Mouse (Mus musculus) WW6 (cell line): ENCODE measurements around the gene Gh.

ENCODE experiments used
- DNase-seq: peaks from one replicate; pipeline ENCODE4 v3.0.0-alpha.2; 2013; ENCODE audit warnings: low read depth, low spot score

The Gh gene

GRCm38 (mm10) chr11:106271131-106271793 lies 30.4 kb downstream of the Gh start:
- no peak for DNase-seq

GRCm38 (mm10) chr11:106269060-106269431 lies 32.6 kb downstream of the Gh start:
- no peak for DNase-seq

GRCm38 (mm10) chr11:106268326-106269059 lies 33.2 kb downstream of the Gh start:
- no peak for DNase-seq

DNA sequence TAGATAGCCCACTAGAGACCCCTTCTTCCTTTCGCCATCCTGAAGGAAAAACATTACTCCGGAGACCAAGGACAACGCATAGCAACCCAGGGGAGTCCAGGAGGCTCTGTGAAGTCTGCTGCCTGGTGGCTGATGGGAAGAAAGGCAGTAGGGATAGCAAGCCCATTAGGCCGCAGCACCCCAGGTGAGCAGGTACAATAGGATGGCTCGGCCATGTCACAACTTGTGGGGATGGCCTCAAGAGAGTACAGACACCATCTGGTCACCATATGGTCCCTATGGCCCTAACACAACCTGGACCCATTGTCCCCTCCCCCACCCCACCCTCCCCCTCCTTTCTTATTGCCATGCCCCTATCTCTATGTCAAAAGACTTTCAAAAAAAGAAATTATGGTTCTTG lies 33.8 kb downstream of the Gh start:
- DNase-seq, result no peak

DNA sequence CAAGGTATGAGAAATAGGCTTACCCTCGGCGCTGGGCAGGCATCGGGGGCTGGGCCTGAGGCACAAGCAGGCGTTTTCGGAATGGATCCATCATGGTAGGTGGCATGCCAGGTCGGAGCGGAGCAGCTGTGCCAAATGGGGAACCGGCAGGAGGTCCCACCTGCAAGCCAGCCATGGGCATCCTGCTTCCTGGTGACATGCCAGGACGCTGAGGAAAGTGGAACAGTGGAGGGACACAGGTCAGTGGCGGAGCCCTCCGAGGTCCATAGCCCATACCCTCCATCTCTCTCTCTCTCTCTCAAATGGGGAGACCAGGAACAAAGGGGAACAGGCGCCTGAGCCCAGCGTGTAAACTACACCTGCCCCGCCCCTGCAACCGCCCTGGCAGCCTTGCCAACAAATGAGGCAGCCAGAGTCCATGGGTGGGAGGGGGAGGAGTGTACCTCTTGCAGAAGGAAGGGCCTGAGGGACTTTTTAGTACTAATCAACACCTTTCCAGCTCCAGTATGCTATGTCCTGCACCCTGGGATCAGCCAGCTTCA lies 34.3 kb downstream of the Gh start:
- no peak for DNase-seq

- no peak for DNase-seq
Observed at GRCm38 (mm10) chr11:106266431-106266830, 35.2 kb downstream of the Gh start.

DNA sequence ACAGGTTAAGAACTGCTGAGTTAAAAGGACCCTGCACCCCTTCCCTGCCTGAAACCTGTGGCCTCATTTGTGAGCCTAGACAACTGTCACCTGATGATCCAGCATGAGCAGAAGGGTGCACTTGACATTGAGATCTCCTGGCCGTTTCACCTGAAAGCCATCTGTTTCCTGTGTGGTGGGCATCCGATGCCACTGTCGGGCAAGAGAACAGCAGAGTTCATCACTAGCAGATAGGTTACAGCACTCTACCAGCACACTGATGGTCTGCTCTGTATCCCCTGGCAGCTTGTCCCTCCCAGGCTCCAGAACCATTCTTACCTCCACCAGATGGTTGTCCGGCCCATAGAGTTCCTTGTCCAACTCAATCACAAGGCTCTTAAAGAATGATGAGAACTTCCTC lies 36.1 kb downstream of the Gh start:
- no peak for DNase-seq

DNA sequence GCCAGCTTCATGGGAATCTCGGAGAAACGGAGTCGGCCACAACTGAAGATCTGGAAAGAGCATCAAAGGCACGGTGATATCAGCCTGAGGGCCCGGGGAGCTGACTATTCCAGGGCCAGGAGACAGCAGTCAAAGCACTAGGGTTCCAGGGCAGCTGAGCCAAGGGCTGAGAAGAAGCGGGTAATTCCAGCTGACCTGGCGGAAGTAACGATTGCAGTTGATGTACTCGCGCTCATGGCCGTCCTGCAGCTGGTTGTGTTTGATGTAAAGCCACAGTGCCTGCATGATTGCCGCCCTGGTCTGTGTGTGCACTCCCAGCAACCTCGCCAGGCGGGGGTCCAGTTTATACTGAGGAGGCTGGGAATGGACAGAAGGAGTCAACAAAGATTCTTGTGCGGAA lies 36.7 kb downstream of the Gh start:
- DNase-seq, result no peak

DNA sequence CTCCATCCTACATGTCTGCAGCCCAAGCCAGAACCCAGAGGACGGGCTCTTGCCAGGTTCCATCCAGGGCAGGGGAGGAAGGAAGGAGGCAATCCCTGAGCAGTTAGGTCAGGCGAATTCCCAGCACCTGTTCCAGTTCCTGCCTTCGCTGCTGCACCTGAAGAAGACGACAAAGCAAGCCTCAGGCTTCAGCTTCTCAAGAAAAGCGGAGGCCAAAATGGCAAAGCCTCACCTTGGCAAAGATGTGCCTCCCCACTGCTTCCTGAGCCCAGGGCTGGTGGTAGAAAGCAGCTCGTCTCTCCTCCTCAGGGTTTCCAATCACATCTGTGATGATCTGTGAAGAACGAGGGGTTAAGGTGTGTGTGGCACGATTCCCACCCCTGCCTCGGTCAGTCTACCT lies 37.7 kb downstream of the Gh start:
- DNase-seq, result no peak

DNA sequence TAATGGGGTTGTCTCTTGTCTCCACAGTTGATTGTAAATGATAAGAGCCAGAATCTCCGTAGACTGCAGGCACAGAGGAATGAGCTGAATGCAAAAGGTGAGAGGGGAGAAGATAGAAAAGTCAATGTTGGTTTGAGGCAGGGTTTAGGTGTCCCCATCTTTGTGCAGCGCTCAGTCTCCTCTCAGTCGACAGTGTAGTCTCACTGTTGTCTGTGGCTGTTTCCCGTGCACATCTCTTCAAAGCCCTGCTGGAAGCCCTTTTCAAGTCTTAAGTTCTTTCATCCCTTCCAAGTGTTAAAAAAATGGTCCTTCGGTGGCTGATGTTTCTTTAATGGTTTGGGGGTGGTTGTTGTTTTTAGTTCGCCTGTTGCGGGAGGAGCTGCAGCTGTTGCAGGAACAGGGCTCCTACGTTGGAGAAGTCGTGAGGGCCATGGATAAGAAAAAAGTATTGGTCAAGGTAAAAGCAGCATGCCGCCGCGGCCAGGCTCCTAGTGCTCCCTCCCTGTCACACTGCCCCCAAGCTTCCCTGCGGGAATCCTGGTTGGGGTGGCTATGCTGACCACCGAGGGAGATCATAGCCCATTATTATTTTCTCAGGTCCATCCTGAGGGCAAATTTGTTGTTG lies 40.7 kb downstream of the Gh start:
- DNase-seq, result no peak

DNA sequence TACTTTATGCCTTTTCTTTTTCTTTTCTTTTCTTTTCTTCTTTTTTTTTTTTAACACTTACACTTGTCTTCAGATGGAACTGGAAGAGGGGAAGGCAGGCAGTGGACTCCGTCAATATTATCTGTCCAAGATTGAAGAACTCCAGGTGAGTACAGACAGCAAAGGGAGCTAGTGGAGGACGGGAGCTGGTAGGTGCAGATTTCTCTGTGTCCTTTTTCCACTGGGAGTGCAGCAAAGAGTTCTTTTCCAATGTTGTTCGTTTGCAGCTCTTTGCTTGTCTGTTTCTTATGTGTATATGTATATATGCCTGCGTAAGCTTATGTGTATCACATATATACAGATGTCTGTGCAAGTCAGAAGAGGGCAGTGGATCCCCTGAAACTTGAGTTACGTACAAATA lies 44.9 kb downstream of the Gh start:
- no peak for DNase-seq

GRCm38 (mm10) chr11:106255685-106256451 lies 45.8 kb downstream of the Gh start, which contains the start of the genes Ftsj3 and Psmc5:
TSS of gene Ftsj3 (minus strand) at chr11:106256079.
TSS of gene Psmc5 (plus strand) at chr11:106256154.
- DNase-seq, result peak; percentile 95

DNA sequence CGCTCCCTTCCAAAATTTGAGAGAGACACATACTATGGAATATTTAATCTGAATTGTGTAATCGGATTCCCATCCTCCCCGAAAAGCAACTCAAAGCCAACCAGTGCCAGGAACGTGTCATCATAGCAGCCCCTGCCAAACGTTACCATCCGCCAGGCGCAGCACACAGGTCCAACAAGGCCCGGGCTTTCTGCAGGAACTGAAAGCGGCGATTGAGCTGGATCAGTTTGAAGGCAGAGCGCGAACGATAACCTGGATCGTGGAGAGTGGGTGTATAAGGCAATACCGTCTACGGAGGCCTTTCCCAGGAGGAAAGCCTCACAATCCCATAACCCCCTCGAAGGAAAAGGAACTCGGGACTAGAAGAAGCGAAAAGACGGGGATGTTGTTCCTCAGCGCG lies 46.5 kb downstream of the Gh start:
- DNase-seq, result no peak

GRCm38 (mm10) chr11:106254767-106255166 lies 46.9 kb downstream of the Gh start:
- no peak for DNase-seq
